Comparison of ENCODE assay signal across 12 mouse cellular contexts in genomic region chr8:44991700-44992487, GRCm38 (mm10). TPM values are rescaled to one million over a fixed set of nuclear protein-coding genes. Genes with fewer than 3 reads are reported as not detected.
DNase-seq lines count a peak whose midpoint lies in the region; ATAC-seq and TF ChIP-seq lines count a peak whose summit lies in the region.
"Had no signal": no experiment of that assay in that cellular context is flagged by ENCODE, and none has a peak within 500 bp of the region (broad histone marks: within the 10 kb centered on the region; RNA-seq: fewer than 3 reads in every experiment).

No protein-coding gene starts in this region.

- H3K4me1 ChIP-seq in forebrain, embryonic 10.5 days: peaks cover 63% of the 10 kb centered on the region
- H3K4me1 ChIP-seq in forebrain, postnatal 0 days (ENCODE audit: insufficient read depth): no peaks in the 10 kb centered on the region
- H3K4me1 ChIP-seq in kidney, embryonic 15.5 days: peaks cover 52% of the 10 kb centered on the region
- H3K4me1 ChIP-seq in stomach, embryonic 14.5 days (ENCODE audit: control insufficient read depth, insufficient read depth, low read length): peaks cover 22% of the 10 kb centered on the region

- peak overlapping the region; percentile 12; the same call in 1 of the 2 replicates for H3K4me3 ChIP-seq in forebrain, embryonic 10.5 days
- no peak overlapping the region for H3K4me3 ChIP-seq in forebrain, postnatal 0 days (ENCODE audit: low read depth, low read length)
- H3K4me3 ChIP-seq in kidney, embryonic 15.5 days (replicated peaks): no peak overlapping the region
- no peak overlapping the region for H3K4me3 ChIP-seq in stomach, embryonic 14.5 days (ENCODE audit: low read depth, low read length)
- H3K4me3 ChIP-seq: embryonic facial prominence, embryonic 13.5 days; limb, embryonic 13.5 days had no signal

- H3K9ac ChIP-seq in forebrain, postnatal 0 days: no peak overlapping the region
- H3K9ac ChIP-seq in kidney, embryonic 15.5 days: no peak overlapping the region
- H3K9ac ChIP-seq in stomach, embryonic 14.5 days (replicated peaks; ENCODE audit: low read depth, low read length): no peak overlapping the region
- H3K9ac ChIP-seq: embryonic facial prominence, embryonic 13.5 days; limb, embryonic 13.5 days had no signal

- WGBS in forebrain, embryonic 10.5 days: 20% methylated on average over 21 of the region's 21 CpGs
- WGBS in forebrain, postnatal 0 days: 27% methylated on average over 21 of the region's 21 CpGs
- WGBS in kidney, embryonic 15.5 days: 11% methylated on average over 21 of the region's 21 CpGs
- WGBS in stomach, embryonic 14.5 days: 53% methylated on average over 21 of the region's 21 CpGs

- no peak for ATAC-seq in forebrain, postnatal 0 days
- peak; percentile 76 for ATAC-seq in kidney, embryonic 15.5 days (replicated peaks; ENCODE audit: low FRiP score)
- ATAC-seq in stomach, embryonic 14.5 days (ENCODE audit: insufficient number of reproducible peaks, insufficient read depth, low FRiP score, low read depth): peak; percentile 16; the same call in 1 of the 2 replicates

- intact Hi-C loops in gastrocnemius, postnatal 14 days (cut with DNase I; ENCODE audit: low total_unique reads): loop anchor here (10.0 kb wide), 1 partner anchor 47 kb away; no protein-coding TSS in a partner anchor

- H3K27me3 ChIP-seq in forebrain, embryonic 10.5 days (ENCODE audit: poor library complexity, severe bottlenecking): no peaks in the 10 kb centered on the region
- no peaks in the 10 kb centered on the region for H3K27me3 ChIP-seq in forebrain, postnatal 0 days (ENCODE audit: insufficient read depth, low read length)
- 0 out of 2 replicates have a peak, but pooled peaks cover 4% of the 10 kb centered on the region for H3K27me3 ChIP-seq in kidney, embryonic 15.5 days
- H3K27me3 ChIP-seq in stomach, embryonic 14.5 days (ENCODE audit: control insufficient read depth, insufficient read depth, low read length): no peaks in the 10 kb centered on the region
- H3K27me3 ChIP-seq: embryonic facial prominence, embryonic 13.5 days; limb, embryonic 13.5 days had no signal

- H3K4me2 ChIP-seq in forebrain, postnatal 0 days (ENCODE audit: low read depth): no peak overlapping the region
- peak overlapping the region; percentile 22; the same call in 1 of the 2 replicates for H3K4me2 ChIP-seq in kidney, embryonic 15.5 days
- H3K4me2 ChIP-seq in stomach, embryonic 14.5 days (replicated peaks; ENCODE audit: low read depth, low read length): no peak overlapping the region
- H3K4me2 ChIP-seq: embryonic facial prominence, embryonic 13.5 days; limb, embryonic 13.5 days had no signal

- peak overlapping the region; percentile 70 for H3K27ac ChIP-seq in forebrain, embryonic 10.5 days
- no peak overlapping the region for H3K27ac ChIP-seq in forebrain, postnatal 0 days (ENCODE audit: low read depth, low read length)
- H3K27ac ChIP-seq in kidney, embryonic 15.5 days: peak overlapping the region; percentile 59
- H3K27ac ChIP-seq in stomach, embryonic 14.5 days (ENCODE audit: low read length): no peak overlapping the region
- H3K27ac ChIP-seq: embryonic facial prominence, embryonic 13.5 days; limb, embryonic 13.5 days had no signal

- TF ChIP-seq CTCF in forebrain, postnatal 0 days (IDR thresholded peaks at IDR 0.05; ENCODE audit: low read depth): no peak

- H3K9me3 ChIP-seq in forebrain, embryonic 10.5 days: no peaks in the 10 kb centered on the region
- no peaks in the 10 kb centered on the region for H3K9me3 ChIP-seq in forebrain, postnatal 0 days (ENCODE audit: low read length)
- no peaks in the 10 kb centered on the region for H3K9me3 ChIP-seq in kidney, embryonic 15.5 days (replicated peaks)
- no peaks in the 10 kb centered on the region for H3K9me3 ChIP-seq in stomach, embryonic 14.5 days (ENCODE audit: control insufficient read depth, low read depth, low read length)
- H3K9me3 ChIP-seq: embryonic facial prominence, embryonic 13.5 days; limb, embryonic 13.5 days had no signal

- no peak for DNase-seq in forebrain, embryonic 10.5 days (ENCODE audit: extremely low spot score, low spot score)
- DNase-seq in forebrain, postnatal 0 days: no peak
- no peak for DNase-seq in kidney, adult 11 months
- peak; percentile 63 for DNase-seq in mesoderm, embryonic 11.5 days (ENCODE audit: low read depth, low spot score)
- DNase-seq in right cerebral cortex, postnatal 4 days: no peak
- DNase-seq in gastrocnemius, postnatal 14 days: no peak
- DNase-seq: kidney, postnatal 4 days; lung, postnatal 10 days had no signal

- peaks cover 28% of the 10 kb centered on the region for H3K36me3 ChIP-seq in forebrain, embryonic 10.5 days (replicated peaks)
- no peaks in the 10 kb centered on the region for H3K36me3 ChIP-seq in forebrain, postnatal 0 days (ENCODE audit: insufficient read depth)
- peaks cover 16% of the 10 kb centered on the region for H3K36me3 ChIP-seq in kidney, embryonic 15.5 days
- H3K36me3 ChIP-seq in stomach, embryonic 14.5 days (ENCODE audit: control insufficient read depth, insufficient read depth, low read length): peaks cover 6% of the 10 kb centered on the region; the same call in 1 of the 2 replicates

RNA-seq across cellular contexts. Expression of gene Fat1, which starts 56.6 kb away (rescaled TPM):
- polyA plus RNA-seq in forebrain, embryonic 10.5 days (2016; fragmentation: Nextera tagmentation; extraction: Ambion mirVana): 20.3 and 20.5 TPM in 2 replicates
- 47.0 and 66.7 TPM in 2 replicates for total RNA-seq in forebrain, postnatal 0 days (2014; rRNA removed)
- 6.4 and 8.0 TPM in 2 replicates for polyA plus RNA-seq in forebrain, postnatal 0 days (2015; fragmentation: Nextera tagmentation; extraction: Ambion mirVana)
- polyA plus RNA-seq in kidney, embryonic 15.5 days (2015; fragmentation: Nextera tagmentation; extraction: Ambion mirVana): 21.3 and 21.9 TPM in 2 replicates
- 37.8 and 41.2 TPM in 2 replicates for polyA plus RNA-seq in stomach, embryonic 14.5 days (2014; fragmentation: Nextera tagmentation; extraction: Ambion mirVana)
- total RNA-seq in gastrocnemius, postnatal 14 days (2021): 10 to 100 TPM; 10.1 to 13.4 TPM

Comparison
In these comparisons a context has a peak if more than half of its experiments do, and no peak if none do; other contexts are left out.
1. H3K27ac ChIP-seq: peak in forebrain, embryonic 10.5 days (single experiment) and kidney, embryonic 15.5 days (single experiment); none in forebrain, postnatal 0 days (single experiment) and stomach, embryonic 14.5 days (single experiment).